Mouse (Mus musculus): Measurements from ENCODE around the gene Zmym2. TPM values are rescaled to one million over a fixed set of nuclear protein-coding genes. Genes with fewer than 3 reads are reported as not detected.
A peak's percentile ranks its signal among the peaks of the same experiment; 100 is the strongest.

Zmym2 gene
- total RNA-seq, 2 experiments from 2014 or later: 33.3 to 42.0 TPM

- intact Hi-C loops (cut with DNase I): no loop called here
- DNase-seq: no peak
Measured at GRCm38 (mm10) chr14:56903039-56903438, 16.6 kb downstream of the Zmym2 start.

- intact Hi-C loops (cut with DNase I): no loop called here
- no peak for DNase-seq
Measured at GRCm38 (mm10) chr14:56905696-56906095, 19.2 kb downstream of the Zmym2 start.

- intact Hi-C loops (cut with DNase I): no loop called here
- DNase-seq: no peak
Measured at GRCm38 (mm10) chr14:56918532-56918931, 32.1 kb downstream of the Zmym2 start.

- intact Hi-C loops (cut with DNase I): no loop called here
- no peak for DNase-seq
Measured at GRCm38 (mm10) chr14:56935481-56935880, 49.0 kb downstream of the Zmym2 start.

- intact Hi-C loops (cut with DNase I): loop anchor here (10.0 kb wide), 1 partner anchor 145 kb away; no protein-coding TSS in a partner anchor
- DNase-seq: no peak
Measured at GRCm38 (mm10) chr14:56939903-56940302, 53.5 kb downstream of the Zmym2 start.

- DNase-seq: no peak
- intact Hi-C loops (cut with DNase I): no loop called here
Measured at GRCm38 (mm10) chr14:56952928-56953327, 66.5 kb downstream of the Zmym2 start.

GRCm38 (mm10) chr14:56954393-56954792 is 67.9 kb downstream of the Zmym2 start:
- no peak for DNase-seq
- intact Hi-C loops (cut with DNase I): no loop called here

- intact Hi-C loops (cut with DNase I): loop anchor here (1.0 to 10.0 kb wide), 2 partner anchors 96 to 441 kb away; no protein-coding TSS in a partner anchor
- DNase-seq: peak in 1 of 2 experiments; percentile 9
Measured at GRCm38 (mm10) chr14:56963969-56964734, 77.7 kb downstream of the Zmym2 start.

GRCm38 (mm10) chr14:56969653-56970052 is 83.2 kb downstream of the Zmym2 start:
- no peak for DNase-seq
- intact Hi-C loops (cut with DNase I): loop anchor here (10.0 kb wide), 1 partner anchor 435 kb away; no protein-coding TSS in a partner anchor

- no peak for DNase-seq
- intact Hi-C loops (cut with DNase I): no loop called here
Measured at GRCm38 (mm10) chr14:56970160-56970559, 83.7 kb downstream of the Zmym2 start.

- DNase-seq: no peak
- intact Hi-C loops (cut with DNase I): no loop called here
Measured at GRCm38 (mm10) chr14:56978045-56978655, 91.7 kb downstream of the Zmym2 start.

- DNase-seq: no peak
- intact Hi-C loops (cut with DNase I): no loop called here
Measured at GRCm38 (mm10) chr14:56988621-56989020, 102.2 kb downstream of the Zmym2 start.

Other genes starting within 250 kb of the Zmym2 start
- gene Mphosph8, start 218.4 kb upstream of the Zmym2 start, total RNA-seq (2021): 10 to 100 TPM; 21.7 to 31.8 TPM
- 10 to 100 TPM; 14.9 to 16.2 TPM for gene Pspc1, start 108.3 kb upstream of the Zmym2 start, total RNA-seq (2021)
- gene Zmym5, start 74.9 kb upstream of the Zmym2 start, total RNA-seq (2021): 10 to 100 TPM; 23.9 to 26.5 TPM
- gene Gja3, start 171.4 kb downstream of the Zmym2 start, total RNA-seq (2021): 10 to 100 TPM; 14.8 to 18.4 TPM
- gene Gjb2, start 218.0 kb downstream of the Zmym2 start, total RNA-seq (2021): not detected
- not detected for gene Gm4491, start 229.2 kb downstream of the Zmym2 start, total RNA-seq (2021)
- gene Gjb6, start 247.0 kb downstream of the Zmym2 start, total RNA-seq (2021): not detected

All from heart, postnatal 36 days (tissue).